Mouse (Mus musculus) heart, embryonic 11.5 days (tissue): ENCODE data around the gene Ttyh2. TPM values are rescaled to one million over a fixed set of nuclear protein-coding genes. Genes with fewer than 3 reads are reported as not detected.
A peak's percentile ranks its signal among the peaks of the same experiment; 100 is the strongest.

Experiments used
- ATAC-seq: fragments of 200-750 bp; cut with Nextera tagmentation; replicated peaks from 2 replicates; pipeline ENCODE4 v1.8.0; 2017; ENCODE audit warnings: moderate library complexity; ENCODE audit not compliant: insufficient number of reproducible peaks, low FRiP score, low TSS enrichment
- H3K27ac ChIP-seq: fragments of 300-500 bp; sonication (generic); 2 replicates; pipeline ENCODE4 v1.5.1; 2014; ENCODE audit warnings: mild to moderate bottlenecking, low read depth, low read length
- H3K27me3 ChIP-seq: fragments of 300-500 bp; sonication (generic); 2 replicates; pipeline ENCODE4 v1.6.1; 2014; ENCODE audit warnings: mild to moderate bottlenecking, low read length, mixed read lengths; ENCODE audit not compliant: control insufficient read depth, insufficient read depth
- H3K36me3 ChIP-seq: fragments of 300-500 bp; sonication (generic); 2 replicates; pipeline ENCODE4 v1.6.1; 2014; ENCODE audit warnings: mild to moderate bottlenecking, low read length, moderate library complexity, mixed read lengths; ENCODE audit not compliant: control insufficient read depth, insufficient read depth
- H3K4me1 ChIP-seq: fragments of 300-500 bp; sonication (generic); 2 replicates; pipeline ENCODE4 v1.6.1; 2014; ENCODE audit warnings: low read length; ENCODE audit not compliant: control insufficient read depth, insufficient read depth
- H3K4me2 ChIP-seq: fragments of 300-500 bp; sonication (generic); 2 replicates; pipeline ENCODE4 v1.6.1; 2014; ENCODE audit warnings: mild to moderate bottlenecking, moderate library complexity
- H3K4me3 ChIP-seq: fragments of 300-500 bp; sonication (generic); 2 replicates; pipeline ENCODE4 v1.5.1; 2014; ENCODE audit warnings: low read depth, low read length
- H3K9ac ChIP-seq: fragments of 300-500 bp; sonication (generic); 2 replicates; pipeline ENCODE4 v1.6.1; 2014; ENCODE audit warnings: mild to moderate bottlenecking, low read depth, low read length, moderate library complexity
- H3K9me3 ChIP-seq: fragments of 300-500 bp; sonication (generic); replicated peaks from 2 replicates; pipeline ENCODE4 v1.6.1; 2016; ENCODE audit warnings: low read length; ENCODE audit not compliant: control insufficient read depth
- WGBS: fragments of 180-500 bp; shearing (Covaris S2); extraction: QIAGEN DNeasy Blood & Tissue Kit; methylation state at CpG from one replicate; pipeline ENCODE4 v1.1.7; 2014; ENCODE audit not compliant: insufficient replicate concordance; 5-methylcytosine and 5-hydroxymethylcytosine counted together
- polyA plus RNA-seq: library from polyadenylated mRNA; unstranded; fragments of >200 nt; fragmentation: Nextera tagmentation; extraction: Ambion mirVana; gene quantifications from 2 replicates; pipeline ENCODE4 v1.2.1, GENCODE M21; 2014

Gene Ttyh2
- 5.0 and 5.1 TPM in 2 replicates for polyA plus RNA-seq

GRCm38 (mm10) chr11:114675341-114675825 lies at the start of gene Ttyh2:
TSS of gene Ttyh2 (plus strand) at chr11:114675431.
- Histone ChIP-seq H3K36me3 (peaks cover 17% of the 10 kb centered on the region), H3K4me1 (peaks cover 32% of the 10 kb centered on the region), H3K4me2 (peak within 1 kb of the TSS; percentile 99), H3K4me3 (peak within 1 kb of the TSS; percentile 65), H3K27me3 (peaks cover 6% of the 10 kb centered on the region), H3K9me3 (no peaks in the 10 kb centered on the region), H3K9ac (peak within 1 kb of the TSS; percentile 76), H3K27ac (no peak within 1 kb of the TSS)
- WGBS = under 1% methylated on average over 40 of the region's 40 CpGs
- ATAC-seq = peak; percentile 92

GRCm38 (mm10) chr11:114626071-114626690 lies 49.0 kb upstream of the Ttyh2 start:
- WGBS = 81% methylated on average over 13 of the region's 13 CpGs

GRCm38 (mm10) chr11:114627036-114627435 lies 48.2 kb upstream of the Ttyh2 start:
- Histone ChIP-seq H3K9ac (no peak overlapping the region), H3K4me3 (no peak overlapping the region), H3K27ac (no peak overlapping the region), H3K27me3 (no peaks in the 10 kb centered on the region), H3K4me2 (no peak overlapping the region), H3K36me3 (no peaks in the 10 kb centered on the region), H3K9me3 (peaks cover 6% of the 10 kb centered on the region; the same call in 1 of the 2 replicates), H3K4me1 (no peaks in the 10 kb centered on the region)
- no peak for ATAC-seq
- WGBS = 60% methylated on average over 5 of the region's 6 CpGs

More at GRCm38 (mm10) chr11:114626071-114626690, 49.0 kb upstream of the Ttyh2 start:
- no peaks in the 10 kb centered on the region for H3K4me1 ChIP-seq
- no peak overlapping the region for H3K4me2 ChIP-seq
- H3K9me3 ChIP-seq = peaks cover 6% of the 10 kb centered on the region; the same call in 1 of the 2 replicates
- H3K36me3 ChIP-seq = no peaks in the 10 kb centered on the region
- ATAC-seq = no peak
- H3K27me3 ChIP-seq = no peaks in the 10 kb centered on the region
- no peak overlapping the region for H3K4me3 ChIP-seq
- no peak overlapping the region for H3K9ac ChIP-seq
- no peak overlapping the region for H3K27ac ChIP-seq

DNA sequence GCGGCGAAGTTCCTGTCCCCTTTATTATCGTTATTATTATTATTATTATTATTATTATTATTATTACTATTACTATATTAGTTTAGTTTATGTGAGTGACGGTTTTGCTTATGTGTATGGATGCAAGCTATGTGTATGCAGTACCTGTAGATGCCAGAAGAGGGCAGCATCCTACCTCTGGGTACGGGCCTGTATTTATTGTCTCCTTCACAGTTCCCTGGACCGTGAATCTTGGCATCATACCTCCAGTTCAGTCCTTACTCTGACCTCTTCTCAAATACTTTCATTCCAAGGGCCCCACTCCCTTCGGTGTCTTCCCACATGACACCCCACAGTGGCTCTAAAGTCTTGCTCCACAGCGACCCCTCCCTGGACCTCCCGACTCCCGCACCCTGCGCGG lies 47.2 kb upstream of the Ttyh2 start:
- no peak overlapping the region for H3K4me2 ChIP-seq
- no peaks in the 10 kb centered on the region for H3K36me3 ChIP-seq
- H3K27ac ChIP-seq = no peak overlapping the region
- H3K4me3 ChIP-seq = no peak overlapping the region
- no peak overlapping the region for H3K9ac ChIP-seq
- H3K9me3 ChIP-seq = peaks cover 6% of the 10 kb centered on the region; the same call in 1 of the 2 replicates
- H3K27me3 ChIP-seq = no peaks in the 10 kb centered on the region
- WGBS = 65% methylated on average over 12 of the region's 12 CpGs
- ATAC-seq = no peak
- H3K4me1 ChIP-seq = no peaks in the 10 kb centered on the region

DNA sequence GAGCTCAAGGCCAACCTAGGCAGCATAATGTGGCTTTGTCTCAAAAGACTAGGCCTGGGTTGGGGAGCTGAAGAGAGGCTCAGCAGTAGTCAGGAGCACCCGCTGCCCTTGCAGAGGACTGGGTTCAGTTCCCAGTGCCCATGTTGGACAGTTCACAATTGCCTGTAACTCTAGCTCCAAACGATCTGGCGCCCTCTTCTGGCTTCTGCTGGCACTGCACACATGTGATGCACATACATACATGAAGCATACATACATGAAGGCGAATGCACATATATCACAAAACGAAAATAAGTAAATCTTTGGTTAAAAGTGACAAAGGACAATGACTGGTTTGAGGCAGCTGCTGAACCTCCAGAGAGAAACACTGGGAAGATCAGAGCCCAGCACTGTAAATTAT lies 45.2 kb upstream of the Ttyh2 start:
- no peak for ATAC-seq
- WGBS = 74% methylated on average over 5 of the region's 5 CpGs

GRCm38 (mm10) chr11:114632266-114632665 lies 43.0 kb upstream of the Ttyh2 start:
- Histone ChIP-seq H3K4me3 (no peak overlapping the region), H3K9me3 (peaks cover 6% of the 10 kb centered on the region; the same call in 1 of the 2 replicates), H3K9ac (no peak overlapping the region), H3K36me3 (no peaks in the 10 kb centered on the region), H3K4me1 (peaks cover 6% of the 10 kb centered on the region), H3K27ac (no peak overlapping the region), H3K4me2 (no peak overlapping the region), H3K27me3 (no peaks in the 10 kb centered on the region)
- WGBS = 73% methylated on average over 8 of the region's 8 CpGs
- no peak for ATAC-seq

More for the DNA sequence above, 45.2 kb upstream of the Ttyh2 start:
- no peaks in the 10 kb centered on the region for H3K36me3 ChIP-seq
- H3K27ac ChIP-seq = no peak overlapping the region
- H3K4me2 ChIP-seq = no peak overlapping the region
- no peaks in the 10 kb centered on the region for H3K27me3 ChIP-seq
- H3K9me3 ChIP-seq = peaks cover 6% of the 10 kb centered on the region; the same call in 1 of the 2 replicates
- no peak overlapping the region for H3K9ac ChIP-seq
- no peaks in the 10 kb centered on the region for H3K4me1 ChIP-seq
- H3K4me3 ChIP-seq = no peak overlapping the region

DNA sequence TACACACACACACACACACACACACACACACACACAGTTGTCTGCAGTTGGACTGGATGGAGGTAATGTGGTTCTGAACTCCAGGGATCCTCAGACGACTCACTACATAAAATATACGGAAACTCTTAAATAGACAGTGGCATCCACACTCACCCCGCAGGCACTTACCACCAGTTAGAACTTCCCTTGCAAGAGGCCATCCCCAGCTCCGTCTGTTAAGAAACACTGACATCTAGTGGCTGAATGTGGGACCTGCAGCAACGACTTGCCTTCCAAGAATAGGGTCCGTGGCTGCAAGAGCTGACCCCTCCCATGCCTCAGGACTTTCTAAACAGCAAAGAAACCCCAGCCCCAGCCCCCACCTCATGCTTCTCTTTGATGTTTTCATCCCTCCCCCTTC lies 38.9 kb upstream of the Ttyh2 start:
- 0 out of 2 replicates have a peak, but pooled peaks have one; percentile 41 for ATAC-seq
- Histone ChIP-seq H3K36me3 (no peaks in the 10 kb centered on the region), H3K4me1 (peaks cover 13% of the 10 kb centered on the region), H3K27ac (no peak overlapping the region), H3K9me3 (no peaks in the 10 kb centered on the region), H3K9ac (no peak overlapping the region), H3K4me2 (peak overlapping the region; percentile 42), H3K27me3 (peaks cover 20% of the 10 kb centered on the region), H3K4me3 (0 out of 2 replicates have a peak overlapping the region, but pooled peaks have one; percentile 2)
- under 1% methylated on average over 6 of the region's 6 CpGs for WGBS

GRCm38 (mm10) chr11:114636727-114637505 lies 38.3 kb upstream of the Ttyh2 start:
- Histone ChIP-seq H3K9ac (no peak overlapping the region), H3K4me3 (0 out of 2 replicates have a peak overlapping the region, but pooled peaks have one; percentile 2), H3K4me1 (peaks cover 13% of the 10 kb centered on the region), H3K27ac (no peak overlapping the region), H3K9me3 (no peaks in the 10 kb centered on the region), H3K4me2 (peak overlapping the region; percentile 42), H3K36me3 (no peaks in the 10 kb centered on the region), H3K27me3 (peaks cover 24% of the 10 kb centered on the region)
- ATAC-seq = no peak
- 56% methylated on average over 34 of the region's 35 CpGs for WGBS
